Comparison of ENCODE assay signal across 11 mouse cellular contexts in the genomic region with DNA sequence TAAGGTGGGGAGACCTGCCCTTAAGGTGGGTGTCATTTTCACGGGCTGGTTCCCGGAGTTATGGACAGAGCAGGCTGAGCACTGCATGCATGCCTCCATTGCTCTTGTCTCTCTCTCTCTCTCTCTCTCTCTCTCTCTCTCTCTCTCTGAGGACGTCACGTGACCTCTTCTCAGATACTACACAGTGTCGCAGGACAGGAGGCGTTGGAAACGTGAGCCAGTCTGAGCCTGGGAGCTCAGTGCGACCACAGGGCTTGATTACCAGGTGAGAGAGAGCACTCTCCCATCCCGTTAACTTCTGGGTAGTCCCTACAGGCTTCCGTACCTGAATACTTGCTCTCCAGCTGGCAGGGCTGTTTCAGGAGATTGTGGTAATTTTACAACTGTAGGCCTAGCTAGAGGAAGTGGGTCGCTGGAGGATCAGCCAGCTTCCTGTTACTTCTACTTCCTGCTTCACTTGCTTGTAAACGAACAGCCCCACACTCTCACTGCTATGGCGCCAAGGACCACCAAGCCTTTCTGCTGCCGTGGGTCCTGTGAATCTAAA. TPM values are rescaled to one million over a fixed set of nuclear protein-coding genes. Genes with fewer than 3 reads are reported as not detected.
DNase-seq lines count a peak whose midpoint lies in the region; ATAC-seq lines count a peak whose summit lies in the region.
"Had no signal": no experiment of that assay in that cellular context is flagged by ENCODE, and none has a peak within 500 bp of the region (broad histone marks: within the 10 kb centered on the region; RNA-seq: fewer than 3 reads in every experiment).

No protein-coding gene starts in this region.

- WGBS in embryonic facial prominence, embryonic 11.5 days, result 66% methylated on average over 14 of the region's 14 CpGs
- 74% methylated on average over 14 of the region's 14 CpGs for WGBS in embryonic facial prominence, embryonic 10.5 days
- WGBS in neural tube, embryonic 15.5 days, result 82% methylated on average over 14 of the region's 14 CpGs

- no peak overlapping the region for H3K9ac ChIP-seq in embryonic facial prominence, embryonic 11.5 days (replicated peaks; ENCODE audit: low read length)
- no peak overlapping the region for H3K9ac ChIP-seq in neural tube, embryonic 15.5 days (replicated peaks)

- H3K36me3 ChIP-seq in embryonic facial prominence, embryonic 11.5 days (replicated peaks; ENCODE audit: control insufficient read depth, insufficient read depth, low read depth, low read length), result no peaks in the 10 kb centered on the region
- H3K36me3 ChIP-seq in embryonic facial prominence, embryonic 10.5 days (replicated peaks), result no peaks in the 10 kb centered on the region
- H3K36me3 ChIP-seq in neural tube, embryonic 15.5 days, result no peaks in the 10 kb centered on the region
- H3K36me3 ChIP-seq: midbrain, embryonic 10.5 days had no signal

- H3K4me3 ChIP-seq in embryonic facial prominence, embryonic 11.5 days (ENCODE audit: low read depth, low read length), result no peak overlapping the region
- H3K4me3 ChIP-seq in embryonic facial prominence, embryonic 10.5 days, result no peak overlapping the region
- no peak overlapping the region for H3K4me3 ChIP-seq in neural tube, embryonic 15.5 days (replicated peaks)
- H3K4me3 ChIP-seq: layer of hippocampus, adult 2 months; midbrain, embryonic 10.5 days had no signal

- no peaks in the 10 kb centered on the region for H3K9me3 ChIP-seq in embryonic facial prominence, embryonic 11.5 days (replicated peaks; ENCODE audit: control insufficient read depth, low read length)
- H3K9me3 ChIP-seq in embryonic facial prominence, embryonic 10.5 days, result no peaks in the 10 kb centered on the region
- H3K9me3 ChIP-seq in neural tube, embryonic 15.5 days (replicated peaks), result no peaks in the 10 kb centered on the region
- H3K9me3 ChIP-seq: midbrain, embryonic 10.5 days had no signal

- H3K4me2 ChIP-seq in embryonic facial prominence, embryonic 11.5 days (ENCODE audit: low read depth, low read length), result no peak overlapping the region
- H3K4me2 ChIP-seq in neural tube, embryonic 15.5 days, result no peak overlapping the region

- H3K27me3 ChIP-seq in embryonic facial prominence, embryonic 11.5 days (ENCODE audit: control insufficient read depth, insufficient read depth, low read length), result no peaks in the 10 kb centered on the region
- H3K27me3 ChIP-seq in embryonic facial prominence, embryonic 10.5 days (replicated peaks; ENCODE audit: low read depth, poor library complexity, severe bottlenecking), result no peaks in the 10 kb centered on the region
- H3K27me3 ChIP-seq in neural tube, embryonic 15.5 days (replicated peaks), result no peaks in the 10 kb centered on the region

- no peak overlapping the region for H3K27ac ChIP-seq in embryonic facial prominence, embryonic 11.5 days (replicated peaks; ENCODE audit: low read depth, low read length)
- no peak overlapping the region for H3K27ac ChIP-seq in embryonic facial prominence, embryonic 10.5 days (replicated peaks)
- no peak overlapping the region for H3K27ac ChIP-seq in neural tube, embryonic 15.5 days (replicated peaks)
- H3K27ac ChIP-seq: layer of hippocampus, adult 2 months; midbrain, embryonic 10.5 days had no signal

- ATAC-seq in embryonic facial prominence, embryonic 11.5 days (replicated peaks; ENCODE audit: insufficient number of reproducible peaks, low FRiP score, low TSS enrichment, low read depth), result peak; percentile 39; the same call in 1 of the 2 replicates
- peak; percentile 96 for ATAC-seq in CD4-positive, CD25-positive, alpha-beta regulatory T cell, adult 4 months
- peak; percentile 94 for ATAC-seq in inflammation-experienced regulatory T-cells, adult 6 months
- ATAC-seq in neural tube, embryonic 15.5 days (ENCODE audit: low FRiP score), result no peak

- DNase-seq in embryonic facial prominence, embryonic 11.5 days (ENCODE audit: low spot score), result no peak
- DNase-seq in embryonic facial prominence, embryonic 10.5 days (ENCODE audit: low spot score), result no peak
- DNase-seq in monocyte, adult 2 months (ENCODE audit: low read depth in 1 of 2, low spot score in 2 of 2), result peak; percentile 36 to 45
- no peak for DNase-seq in MN1 (ENCODE audit: low spot score)
- no peak for DNase-seq in left cerebral cortex, adult 18-20 months (ENCODE audit: low spot score in 2 of 2)
- DNase-seq: cerebellum, adult 9-10 months had no signal

- no peaks in the 10 kb centered on the region for H3K4me1 ChIP-seq in embryonic facial prominence, embryonic 11.5 days (ENCODE audit: control insufficient read depth, insufficient read depth, low read length)
- 0 out of 2 replicates have a peak, but pooled peaks cover 7% of the 10 kb centered on the region for H3K4me1 ChIP-seq in embryonic facial prominence, embryonic 10.5 days
- H3K4me1 ChIP-seq in neural tube, embryonic 15.5 days, result no peaks in the 10 kb centered on the region

RNA-seq across cellular contexts. Expression of a gene that starts 30.4 kb away (rescaled TPM):
- 33.7 and 40.9 TPM in 2 replicates for polyA plus RNA-seq in embryonic facial prominence, embryonic 11.5 days (2014; fragmentation: Nextera tagmentation; extraction: Ambion mirVana)
- polyA plus RNA-seq in embryonic facial prominence, embryonic 10.5 days (2016; fragmentation: Nextera tagmentation; extraction: Ambion mirVana), result 40.6 and 45.5 TPM in 2 replicates
- 10 to 100 TPM; 11.0 to 14.0 TPM for polyA plus RNA-seq in CD4-positive, CD25-positive, alpha-beta regulatory T cell, adult 4 months (2017; shearing (Covaris generic))
- polyA plus RNA-seq in inflammation-experienced regulatory T-cells, adult 6 months (2017; shearing (Covaris generic)), result 10 to 100 TPM; 13.2 to 20.9 (median 15.5) TPM
- 50.2 and 56.3 TPM in 2 replicates for polyA plus RNA-seq in neural tube, embryonic 15.5 days (2015; fragmentation: Nextera tagmentation; extraction: Ambion mirVana)
- 10 to 100 TPM; 52.3 to 59.1 TPM for total RNA-seq in left cerebral cortex, adult 18-20 months (2021)

RNA-seq across cellular contexts. Expression of a gene that starts 31.1 kb away (rescaled TPM):
- polyA plus RNA-seq in embryonic facial prominence, embryonic 11.5 days (2014; fragmentation: Nextera tagmentation; extraction: Ambion mirVana), result 51.8 and 57.2 TPM in 2 replicates
- 34.8 and 35.5 TPM in 2 replicates for polyA plus RNA-seq in embryonic facial prominence, embryonic 10.5 days (2016; fragmentation: Nextera tagmentation; extraction: Ambion mirVana)
- polyA plus RNA-seq in CD4-positive, CD25-positive, alpha-beta regulatory T cell, adult 4 months (2017; shearing (Covaris generic)), result 10 to 100 TPM; 35.4 to 35.9 TPM
- polyA plus RNA-seq in inflammation-experienced regulatory T-cells, adult 6 months (2017; shearing (Covaris generic)), result 10 to 100 TPM; 37.5 to 49.5 (median 40.4) TPM
- 86.4 and 93.6 TPM in 2 replicates for polyA plus RNA-seq in neural tube, embryonic 15.5 days (2015; fragmentation: Nextera tagmentation; extraction: Ambion mirVana)
- total RNA-seq in left cerebral cortex, adult 18-20 months (2021), result 10 to 100 TPM; 52.5 to 53.6 TPM

RNA-seq across cellular contexts. Expression of a gene that starts 44.7 kb away (rescaled TPM):
- 12.2 and 12.4 TPM in 2 replicates for polyA plus RNA-seq in embryonic facial prominence, embryonic 11.5 days (2014; fragmentation: Nextera tagmentation; extraction: Ambion mirVana)
- polyA plus RNA-seq in embryonic facial prominence, embryonic 10.5 days (2016; fragmentation: Nextera tagmentation; extraction: Ambion mirVana), result 13.5 and 13.6 TPM in 2 replicates
- polyA plus RNA-seq in CD4-positive, CD25-positive, alpha-beta regulatory T cell, adult 4 months (2017; shearing (Covaris generic)), result 10 to 100 TPM; 10.5 to 12.7 TPM
- 1 to 10 TPM; 4.2 to 6.9 (median 4.8) TPM for polyA plus RNA-seq in inflammation-experienced regulatory T-cells, adult 6 months (2017; shearing (Covaris generic))
- polyA plus RNA-seq in neural tube, embryonic 15.5 days (2015; fragmentation: Nextera tagmentation; extraction: Ambion mirVana), result 9.1 and 9.5 TPM in 2 replicates
- total RNA-seq in left cerebral cortex, adult 18-20 months (2021), result 1 to 10 TPM; 5.7 to 6.6 TPM

Comparison
In these comparisons a context has a peak if more than half of its experiments do, and no peak if none do; other contexts are left out.
1. DNase-seq: peak in monocyte, adult 2 months (2 of 2); none in embryonic facial prominence, embryonic 11.5 days (single experiment), embryonic facial prominence, embryonic 10.5 days (single experiment), MN1 (single experiment) and left cerebral cortex, adult 18-20 months (0 of 2).